Mouse (Mus musculus) lung, embryonic 15.5 days (tissue): Measurements from ENCODE around the gene Efna3. TPM values are rescaled to one million over a fixed set of nuclear protein-coding genes. Genes with fewer than 3 reads are reported as not detected.

ENCODE experiments used
- polyA plus RNA-seq: library from polyadenylated mRNA; unstranded; fragments of >200 nt; fragmentation: Nextera tagmentation; extraction: Ambion mirVana; gene quantifications from 2 replicates; pipeline ENCODE4 v1.2.1, GENCODE M21; 2015

The Efna3 gene
- polyA plus RNA-seq, 1 experiment from 2014 or later: 5.8 TPM

Other genes starting within 250 kb of the Efna3 start
- 16.0 and 16.6 TPM in 2 replicates for gene Rusc1, start 229.7 kb downstream of the Efna3 start, polyA plus RNA-seq
- 0.17 TPM in 1 of 2 replicates, not detected in the other for gene Gm43738, start 221.9 kb downstream of the Efna3 start, polyA plus RNA-seq
- 166 TPM in 2 replicates for gene Fdps, start 221.0 kb downstream of the Efna3 start, polyA plus RNA-seq
- 0.17 and 0.92 TPM in 2 replicates for gene Pklr, start 186.8 kb downstream of the Efna3 start, polyA plus RNA-seq
- gene Hcn3, start 162.8 kb downstream of the Efna3 start, polyA plus RNA-seq: 1.2 and 1.9 TPM in 2 replicates
- 27.8 and 28.9 TPM in 2 replicates for gene Clk2, start 158.2 kb downstream of the Efna3 start, polyA plus RNA-seq
- gene Scamp3, start 145.5 kb downstream of the Efna3 start, polyA plus RNA-seq: 106 and 110 TPM in 2 replicates
- 12.9 and 18.4 TPM in 2 replicates for gene Fam189b, start 139.8 kb downstream of the Efna3 start, polyA plus RNA-seq
- 37.2 and 42.6 TPM in 2 replicates for gene Gba, start 120.0 kb downstream of the Efna3 start, polyA plus RNA-seq
- gene Thbs3, start 107.8 kb downstream of the Efna3 start, polyA plus RNA-seq: 54.4 and 58.4 TPM in 2 replicates
- 195 and 197 TPM in 2 replicates for gene Mtx1, start 95.9 kb downstream of the Efna3 start, polyA plus RNA-seq
- gene Muc1, start 93.9 kb downstream of the Efna3 start, polyA plus RNA-seq: 74.3 and 88.9 TPM in 2 replicates
- 282 and 311 TPM in 2 replicates for gene Krtcap2, start 77.0 kb downstream of the Efna3 start, polyA plus RNA-seq
- 7.2 and 7.9 TPM in 2 replicates for gene Trim46, start 76.7 kb downstream of the Efna3 start, polyA plus RNA-seq
- gene Dpm3, start 63.6 kb downstream of the Efna3 start, polyA plus RNA-seq: 122 and 130 TPM in 2 replicates
- 62.3 and 65.4 TPM in 2 replicates for gene Slc50a1, start 52.4 kb downstream of the Efna3 start, polyA plus RNA-seq
- 89.7 and 94.5 TPM in 2 replicates for gene Efna1, start 41.8 kb downstream of the Efna3 start, polyA plus RNA-seq
- 29.0 and 29.9 TPM in 2 replicates for gene Efna4, start 15.1 kb upstream of the Efna3 start, polyA plus RNA-seq
- 61.5 and 63.0 TPM in 2 replicates for gene Adam15, start 27.0 kb upstream of the Efna3 start, polyA plus RNA-seq
- 0.11 and 0.19 TPM in 2 replicates for gene Dcst2, start 39.0 kb upstream of the Efna3 start, polyA plus RNA-seq
- 0.21 TPM in 1 of 2 replicates, not detected in the other for gene Dcst1, start 42.3 kb upstream of the Efna3 start, polyA plus RNA-seq
- gene Zbtb7b, start 71.8 kb upstream of the Efna3 start, polyA plus RNA-seq: 3.7 TPM in 2 replicates
- not detected in 2 replicates for gene Lenep, start 79.8 kb upstream of the Efna3 start, polyA plus RNA-seq
- gene Flad1, start 88.9 kb upstream of the Efna3 start, polyA plus RNA-seq: 21.3 and 23.1 TPM in 2 replicates
- gene Cks1b, start 95.4 kb upstream of the Efna3 start, polyA plus RNA-seq: 556 and 595 TPM in 2 replicates
- gene Shc1, start 95.5 kb upstream of the Efna3 start, polyA plus RNA-seq: 108 and 111 TPM in 2 replicates
- 40.6 and 41.1 TPM in 2 replicates for gene Pygo2, start 107.2 kb upstream of the Efna3 start, polyA plus RNA-seq
- 32.6 and 35.0 TPM in 2 replicates for gene Pbxip1, start 113.7 kb upstream of the Efna3 start, polyA plus RNA-seq
- gene Pmvk, start 131.6 kb upstream of the Efna3 start, polyA plus RNA-seq: 48.0 and 50.5 TPM in 2 replicates
- gene Kcnn3, start 197.2 kb upstream of the Efna3 start, polyA plus RNA-seq: 1.1 and 1.2 TPM in 2 replicates